Mouse (Mus musculus): ENCODE results near the gene Olfr1034. TPM values are rescaled to one million over a fixed set of nuclear protein-coding genes. Genes with fewer than 3 reads are reported as not detected.
"Not testable (repeated sequence)": the region's sequence is repeated elsewhere in the genome, so short reads cannot be mapped to it uniquely, and the experiment has no call there.

The Olfr1034 gene
- polyA plus RNA-seq (2012; rRNA removed) (0.06 TPM in 2 replicates), polyA plus RNA-seq (2014; fragmentation: Nextera tagmentation; extraction: Ambion mirVana) (0.04 TPM in 1 of 2 replicates, not detected in the other)

DNA sequence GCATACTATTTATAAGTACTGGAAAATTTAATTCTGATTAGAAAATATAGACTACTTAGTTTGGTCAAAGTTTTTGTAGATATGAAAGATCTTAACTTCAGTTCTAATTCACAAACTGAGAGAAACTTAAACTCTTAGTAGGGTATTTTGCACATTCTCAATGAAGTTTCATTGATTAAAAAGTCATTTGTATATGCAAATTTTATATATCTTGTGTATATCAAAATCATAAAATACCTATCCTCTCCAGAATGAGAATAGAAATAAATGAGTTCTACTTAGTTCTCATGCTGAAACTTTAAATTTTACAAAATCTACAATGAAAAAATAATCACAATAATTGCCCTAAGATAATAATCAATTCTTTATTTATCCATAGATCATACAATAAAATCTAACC, at the start of gene Olfr1034:
Olfr1034 (plus strand) TSS at position 301 of the 400 bp plus-strand sequence.
- H3K4me1 ChIP-seq (replicated peaks; ENCODE audit: control insufficient read depth in 2 of 2, insufficient read depth in 2 of 2, low read length in 1 of 2) = no peaks in the 10 kb centered on the region
- H3K36me3 ChIP-seq (replicated peaks; ENCODE audit: control insufficient read depth, insufficient read depth, low read depth) = no peaks in the 10 kb centered on the region
- H3K9me3 ChIP-seq (ENCODE audit: control insufficient read depth, low read length) = no peaks in the 10 kb centered on the region
- ATAC-seq (ENCODE audit: insufficient read depth) (no peak), DNase-seq (ENCODE audit: low read depth in 3 of 3, low spot score in 3 of 3) (no peak)
- no peak within 1 kb of the TSS for H3K4me2 ChIP-seq (ENCODE audit: low read depth)
- TF ChIP-seq EP300 (IDR thresholded peaks at IDR 0.05; ENCODE audit: low read depth) (no peak), CTCF (IDR thresholded peaks at IDR 0.05; ENCODE audit: low read depth) (no peak)
- no peaks in the 10 kb centered on the region for H3K27me3 ChIP-seq (ENCODE audit: control insufficient read depth, insufficient read depth, low read length)
- H3K27ac ChIP-seq = no peak within 1 kb of the TSS
- H3K4me3 ChIP-seq (ENCODE audit: insufficient read depth in 1 of 2, low read depth in 2 of 2, low read length in 2 of 2) = no peak within 1 kb of the TSS
- H3K9ac ChIP-seq (replicated peaks) = no peak within 1 kb of the TSS

DNA sequence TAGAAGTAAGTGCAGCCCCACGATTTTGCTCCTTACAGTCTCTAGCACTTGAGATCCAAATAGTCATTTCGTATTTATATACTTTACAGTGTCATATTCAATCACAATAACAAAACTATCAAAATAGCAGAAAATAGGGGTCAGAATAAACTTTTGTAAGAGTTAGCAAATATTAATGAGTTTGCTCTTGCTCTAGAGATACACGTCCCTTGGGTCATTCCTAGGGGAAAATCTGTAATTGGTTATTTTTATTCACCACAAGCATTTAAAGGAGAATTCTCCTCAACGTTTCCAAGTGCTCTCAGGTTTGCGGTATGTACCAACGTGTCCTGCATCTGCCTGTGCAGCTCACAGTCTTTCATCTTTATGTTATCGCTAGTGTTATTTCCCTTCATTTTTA, 40.4 kb upstream of the Olfr1034 start, which contains the start of gene Olfr1032:
Olfr1032 (plus strand) TSS at position 301 of the 400 bp plus-strand sequence.
- H3K27ac ChIP-seq = no peak within 1 kb of the TSS
- WGBS (ENCODE audit: insufficient replicate concordance) = 63% methylated on average over 7 of the region's 7 CpGs
- TF ChIP-seq EP300 (IDR thresholded peaks at IDR 0.05; ENCODE audit: low read depth) (no peak), CTCF (IDR thresholded peaks at IDR 0.05; ENCODE audit: low read depth) (no peak)
- no peak within 1 kb of the TSS for H3K4me2 ChIP-seq (ENCODE audit: low read depth)
- no peak for ATAC-seq (ENCODE audit: insufficient read depth)
- no peak within 1 kb of the TSS for H3K4me3 ChIP-seq (ENCODE audit: insufficient read depth in 1 of 2, low read depth in 2 of 2, low read length in 2 of 2)
- no peaks in the 10 kb centered on the region for H3K36me3 ChIP-seq (replicated peaks; ENCODE audit: control insufficient read depth, insufficient read depth, low read depth)
- no peaks in the 10 kb centered on the region for H3K4me1 ChIP-seq (replicated peaks; ENCODE audit: control insufficient read depth in 2 of 2, insufficient read depth in 2 of 2, low read length in 1 of 2)
- no peak within 1 kb of the TSS for H3K9ac ChIP-seq (replicated peaks)
- no peak for DNase-seq (ENCODE audit: low read depth in 3 of 3, low spot score in 3 of 3)
- no peaks in the 10 kb centered on the region for H3K27me3 ChIP-seq (ENCODE audit: control insufficient read depth, insufficient read depth, low read length)
- no peaks in the 10 kb centered on the region for H3K9me3 ChIP-seq (ENCODE audit: control insufficient read depth, low read length)

DNA sequence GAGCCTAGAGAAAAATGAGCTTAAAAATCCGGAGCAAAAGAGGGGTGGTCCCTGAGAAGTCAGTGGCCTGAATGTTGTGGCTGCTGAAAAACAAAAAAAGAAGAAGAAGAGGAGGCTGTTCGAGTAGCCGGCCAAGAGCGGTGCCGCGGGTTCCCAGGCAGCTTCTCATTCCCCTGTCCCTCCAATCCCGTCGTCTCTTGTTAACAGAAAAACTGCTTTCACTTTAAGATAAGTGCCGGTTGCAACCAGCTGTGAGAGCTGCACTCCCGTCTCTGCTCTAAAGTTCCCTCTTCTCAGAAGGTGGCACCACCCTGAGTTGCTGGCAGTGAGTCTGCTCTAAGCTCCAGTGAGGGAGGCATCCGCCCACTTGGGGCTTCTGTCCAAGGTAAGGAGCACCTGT, 25.3 kb upstream of the Olfr1034 start, which contains the start of gene Olfr1033:
Olfr1033 (plus strand) TSS at position 228 of the 400 bp plus-strand sequence.
- DNase-seq (ENCODE audit: low read depth in 3 of 3, low spot score in 3 of 3) = not testable (repeated sequence)

DNA sequence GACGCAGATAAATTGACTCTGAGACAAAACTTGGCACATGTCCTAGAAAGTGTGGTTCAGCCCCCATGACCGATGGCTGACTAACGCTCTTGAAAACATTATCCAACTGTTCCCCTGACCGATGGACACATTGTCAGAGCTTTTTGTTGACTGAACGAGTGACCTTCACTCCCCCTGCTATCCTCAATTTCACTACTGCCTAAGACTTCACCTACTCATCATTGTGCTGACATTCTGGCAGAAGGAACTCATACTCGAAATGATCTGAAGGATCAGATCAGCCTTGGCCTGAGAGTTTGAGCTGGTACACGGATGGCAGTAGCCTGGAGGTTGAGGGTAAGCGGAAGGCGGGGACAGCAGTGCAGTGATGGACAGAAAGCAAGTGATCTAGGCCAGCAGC, 24.1 kb upstream of the Olfr1034 start:
- not testable (repeated sequence) for H3K27me3 ChIP-seq (ENCODE audit: control insufficient read depth, insufficient read depth, low read length); H3K36me3 ChIP-seq (replicated peaks; ENCODE audit: control insufficient read depth, insufficient read depth, low read depth); H3K9me3 ChIP-seq (ENCODE audit: control insufficient read depth, low read length); H3K4me1 ChIP-seq (replicated peaks; ENCODE audit: control insufficient read depth in 2 of 2, insufficient read depth in 2 of 2, low read length in 1 of 2); H3K27ac ChIP-seq; H3K9ac ChIP-seq (replicated peaks); ATAC-seq (ENCODE audit: insufficient read depth); H3K4me2 ChIP-seq (ENCODE audit: low read depth); H3K4me3 ChIP-seq (ENCODE audit: insufficient read depth in 1 of 2, low read depth in 2 of 2, low read length in 2 of 2); DNase-seq (ENCODE audit: low read depth in 3 of 3, low spot score in 3 of 3)
- 72% methylated on average over 2 of the region's 9 CpGs for WGBS (ENCODE audit: insufficient replicate concordance)

More for the DNA sequence above, 25.3 kb upstream of the Olfr1034 start, which contains the start of gene Olfr1033:
- ATAC-seq (ENCODE audit: insufficient read depth); H3K4me1 ChIP-seq (replicated peaks; ENCODE audit: control insufficient read depth in 2 of 2, insufficient read depth in 2 of 2, low read length in 1 of 2); H3K9me3 ChIP-seq (ENCODE audit: control insufficient read depth, low read length); H3K27ac ChIP-seq; H3K27me3 ChIP-seq (ENCODE audit: control insufficient read depth, insufficient read depth, low read length); H3K36me3 ChIP-seq (replicated peaks; ENCODE audit: control insufficient read depth, insufficient read depth, low read depth); H3K9ac ChIP-seq (replicated peaks): not testable (repeated sequence)
- H3K4me2 ChIP-seq (ENCODE audit: low read depth) = peak within 1 kb of the TSS; percentile 36
- peak within 1 kb of the TSS; percentile 16 to 24; a peak in 3 of 4 replicates for H3K4me3 ChIP-seq (ENCODE audit: insufficient read depth in 1 of 2, low read depth in 2 of 2, low read length in 2 of 2)
- 0% methylated on average over 10 of the region's 11 CpGs for WGBS (ENCODE audit: insufficient replicate concordance)

DNA sequence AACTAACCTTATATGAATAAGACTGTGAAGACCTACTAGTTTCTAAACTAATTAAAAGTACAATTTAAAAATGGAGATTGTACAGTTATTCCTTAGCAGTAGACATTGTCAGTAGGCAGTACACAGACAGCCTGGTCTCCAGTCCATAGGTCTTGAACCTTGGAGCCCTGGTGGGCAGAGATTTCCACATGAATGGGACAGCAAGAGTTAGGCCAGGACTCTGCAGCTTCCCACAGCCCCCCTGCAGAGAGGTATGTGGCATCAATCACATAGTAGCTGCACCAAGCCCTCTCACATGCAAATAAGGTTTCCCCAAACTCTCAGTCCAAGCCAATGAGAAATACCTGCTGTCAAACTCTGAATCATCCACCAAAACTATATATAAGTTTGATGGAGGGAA, 5.1 kb downstream of the Olfr1034 start:
- H3K9ac ChIP-seq (replicated peaks); H3K4me3 ChIP-seq (ENCODE audit: insufficient read depth in 1 of 2, low read depth in 2 of 2, low read length in 2 of 2); H3K27ac ChIP-seq; H3K36me3 ChIP-seq (replicated peaks; ENCODE audit: control insufficient read depth, insufficient read depth, low read depth); H3K4me2 ChIP-seq (ENCODE audit: low read depth); DNase-seq (ENCODE audit: low read depth in 3 of 3, low spot score in 3 of 3); H3K27me3 ChIP-seq (ENCODE audit: control insufficient read depth, insufficient read depth, low read length); H3K4me1 ChIP-seq (replicated peaks; ENCODE audit: control insufficient read depth in 2 of 2, insufficient read depth in 2 of 2, low read length in 1 of 2); ATAC-seq (ENCODE audit: insufficient read depth); H3K9me3 ChIP-seq (ENCODE audit: control insufficient read depth, low read length): not testable (repeated sequence)

DNA sequence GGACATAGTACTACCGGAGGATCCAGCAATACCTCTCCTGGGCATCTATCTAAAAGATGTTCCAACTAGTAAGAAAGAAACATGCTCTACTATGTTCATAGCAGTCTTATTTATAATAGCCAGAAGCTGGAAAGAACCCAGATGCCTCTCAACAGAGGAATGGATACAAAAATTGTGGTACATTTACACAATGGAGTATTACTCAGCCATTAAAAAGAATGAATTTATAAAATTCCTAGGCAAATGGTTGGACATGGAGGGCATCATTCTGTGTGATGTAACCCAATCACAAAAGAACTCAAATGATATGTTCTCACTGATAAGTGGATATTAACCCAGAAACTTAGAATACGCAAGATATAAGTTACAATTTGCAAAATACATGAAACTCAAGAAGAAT, 18.1 kb downstream of the Olfr1034 start:
- 77% methylated on average over 2 of the region's 2 CpGs for WGBS (ENCODE audit: insufficient replicate concordance)
- H3K4me1 ChIP-seq (replicated peaks; ENCODE audit: control insufficient read depth in 2 of 2, insufficient read depth in 2 of 2, low read length in 1 of 2); H3K9ac ChIP-seq (replicated peaks); DNase-seq (ENCODE audit: low read depth in 3 of 3, low spot score in 3 of 3); H3K4me3 ChIP-seq (ENCODE audit: insufficient read depth in 1 of 2, low read depth in 2 of 2, low read length in 2 of 2); H3K27me3 ChIP-seq (ENCODE audit: control insufficient read depth, insufficient read depth, low read length); ATAC-seq (ENCODE audit: insufficient read depth); H3K27ac ChIP-seq; H3K9me3 ChIP-seq (ENCODE audit: control insufficient read depth, low read length); H3K4me2 ChIP-seq (ENCODE audit: low read depth); H3K36me3 ChIP-seq (replicated peaks; ENCODE audit: control insufficient read depth, insufficient read depth, low read depth): not testable (repeated sequence)

Data from liver, embryonic 14.5 days (tissue).